Mouse (Mus musculus) c-Kit-positive CD71-positive TER-119-positive erythroid progenitor cells, embryonic 14.5 days (primary cell): Measurements from ENCODE around the gene Zfp385c.
"Not testable (repeated sequence)": the region's sequence is repeated elsewhere in the genome, so short reads cannot be mapped to it uniquely, and the experiment has no call there.

Experiments
- DNase-seq: peaks from one replicate; pipeline ENCODE4 v3.0.0-alpha.2; 2013; ENCODE audit warnings: low spot score

Gene Zfp385c

GRCm38 (mm10) chr11:100625754-100626700, 66.2 kb downstream of the Zfp385c start:
- DNase-seq = no peak

GRCm38 (mm10) chr11:100623867-100624266, 68.4 kb downstream of the Zfp385c start:
- DNase-seq = peak; percentile 39

DNA sequence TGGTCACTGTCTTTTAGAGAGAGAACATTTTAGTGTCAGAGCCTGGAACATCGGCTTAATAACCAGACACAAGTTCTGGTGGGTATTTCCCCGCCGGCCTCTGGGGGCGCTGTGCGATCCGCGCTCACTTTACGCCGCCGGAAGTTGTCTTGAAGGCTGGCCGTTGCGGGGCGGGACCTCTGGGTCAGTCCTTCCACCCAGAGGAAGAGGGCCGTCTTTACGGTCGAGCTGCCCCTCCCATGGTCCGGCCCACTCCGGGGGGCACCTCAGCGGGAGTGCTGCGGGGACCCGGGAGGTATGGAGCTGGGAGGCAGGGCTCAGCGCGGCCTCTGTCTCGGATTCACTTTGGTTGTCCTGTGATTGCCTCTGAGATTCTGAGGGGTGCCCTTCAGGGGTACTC, 69.5 kb downstream of the Zfp385c start:
- peak; percentile 90 for DNase-seq

DNA sequence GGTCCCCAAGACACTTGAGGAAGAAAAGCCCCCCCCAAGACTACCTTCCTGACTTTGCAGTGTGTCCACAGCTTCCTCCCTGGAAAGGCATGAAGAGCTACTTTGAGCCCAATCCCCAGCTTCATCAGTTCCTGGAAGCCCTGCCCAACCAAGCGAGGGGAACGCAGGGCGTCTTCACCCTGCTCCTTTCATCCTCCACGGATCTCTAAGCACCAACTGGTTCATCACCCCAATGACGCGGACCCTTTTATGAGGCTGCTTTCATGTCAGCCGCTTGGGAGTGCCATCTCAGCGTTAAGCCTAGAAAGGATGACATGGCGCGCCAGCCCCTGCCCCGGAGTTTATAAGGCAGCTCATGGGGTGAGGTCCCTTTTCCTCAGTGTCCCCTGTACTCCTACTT, 72.3 kb downstream of the Zfp385c start, which contains the start of gene Dnajc7:
Dnajc7 (minus strand) TSS at position 187 of the 400 bp plus-strand sequence.
- DNase-seq = no peak

DNA sequence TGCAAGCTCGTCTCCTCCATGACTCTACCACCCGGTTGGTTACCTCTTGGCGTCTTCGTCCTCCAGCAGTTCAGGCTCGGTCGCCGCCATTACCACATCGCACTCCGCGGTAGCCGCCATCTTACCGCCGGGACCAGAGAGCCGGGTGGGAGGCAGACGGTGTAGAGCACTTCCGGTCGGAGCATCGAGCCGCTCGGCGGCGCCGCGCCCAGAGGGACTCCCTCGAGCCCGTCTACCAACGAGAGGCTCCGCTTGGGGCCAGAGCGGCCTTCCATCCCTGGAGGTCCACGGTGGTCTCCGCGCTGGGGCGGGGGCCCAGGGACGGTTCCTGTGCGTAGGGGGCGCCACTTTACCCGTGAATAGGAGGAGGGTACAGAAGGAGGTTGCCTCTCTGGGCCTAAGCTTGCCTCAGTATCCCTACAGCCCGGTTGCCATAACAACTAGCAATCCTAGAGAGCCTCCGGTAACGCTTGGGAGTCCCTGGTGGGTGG, 72.7 kb downstream of the Zfp385c start:
- peak; percentile 87 for DNase-seq

- DNase-seq = peak; percentile 56
These were observed 73.3 kb downstream of the Zfp385c start, which contains the start of gene Nkiras2 for GRCm38 (mm10) chr11:100618761-100619484. TSS of gene Nkiras2 (plus strand) at chr11:100619244.

DNA sequence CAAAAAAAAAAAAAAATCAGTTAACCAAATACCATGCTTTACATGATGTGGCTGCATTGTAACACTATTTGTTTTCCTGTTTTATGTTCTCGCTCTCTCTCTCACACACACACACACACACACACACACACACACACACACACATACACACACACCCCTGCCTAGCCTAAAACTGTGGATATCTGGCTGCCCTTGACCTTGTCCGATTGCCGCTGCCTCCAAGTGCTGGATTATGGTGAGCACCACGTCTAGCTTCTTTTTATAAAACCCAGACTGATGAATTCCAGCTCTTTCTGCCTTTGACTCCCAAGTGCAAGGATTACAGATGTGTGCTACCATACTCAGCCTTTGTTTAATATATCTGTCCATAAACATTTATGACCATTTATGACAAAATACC, 74.8 kb downstream of the Zfp385c start:
- DNase-seq = no peak

GRCm38 (mm10) chr11:100616836-100617235, 75.4 kb downstream of the Zfp385c start:
- DNase-seq = not testable (repeated sequence)

DNA sequence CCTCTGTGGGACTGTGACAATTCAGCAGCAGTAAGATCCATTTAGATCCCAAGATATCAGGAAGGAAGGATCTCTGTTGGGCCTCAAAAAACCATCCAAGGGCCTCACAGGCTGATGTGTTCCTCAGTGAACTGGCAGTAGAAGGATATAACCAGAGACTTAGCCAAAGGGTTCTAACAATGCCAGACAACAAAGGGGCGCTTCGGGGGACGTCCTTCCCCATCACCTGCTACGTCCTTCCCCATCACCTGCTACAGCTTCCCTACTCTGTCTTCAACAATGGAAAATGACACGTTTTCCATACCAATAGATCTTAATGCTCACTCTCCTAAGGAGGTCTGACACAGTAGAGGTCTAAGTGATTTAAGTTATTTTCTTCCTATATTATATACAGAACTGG, 75.9 kb downstream of the Zfp385c start:
- no peak for DNase-seq

DNA sequence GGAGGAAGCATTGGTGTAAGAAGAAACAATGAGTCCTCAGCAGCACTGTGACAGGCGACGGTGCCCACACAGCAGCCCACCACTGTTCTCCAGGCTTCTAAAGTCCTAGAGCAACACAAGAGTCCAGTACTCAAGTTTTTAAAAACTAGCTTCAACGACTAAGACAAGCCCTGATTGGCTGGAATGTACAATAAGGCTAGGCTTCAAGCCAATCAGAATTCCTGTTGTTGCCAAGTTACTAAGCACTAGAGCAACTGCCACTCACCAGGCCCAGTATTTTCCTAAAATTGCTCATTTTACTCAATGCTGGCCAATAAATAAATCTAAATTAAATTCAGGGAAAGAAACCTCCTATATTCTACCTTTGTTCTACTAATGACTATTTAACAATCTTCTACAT, 79.0 kb downstream of the Zfp385c start:
- no peak for DNase-seq

GRCm38 (mm10) chr11:100611627-100612026, 80.6 kb downstream of the Zfp385c start:
- no peak for DNase-seq

GRCm38 (mm10) chr11:100609997-100610680, 82.1 kb downstream of the Zfp385c start:
- DNase-seq = no peak

DNA sequence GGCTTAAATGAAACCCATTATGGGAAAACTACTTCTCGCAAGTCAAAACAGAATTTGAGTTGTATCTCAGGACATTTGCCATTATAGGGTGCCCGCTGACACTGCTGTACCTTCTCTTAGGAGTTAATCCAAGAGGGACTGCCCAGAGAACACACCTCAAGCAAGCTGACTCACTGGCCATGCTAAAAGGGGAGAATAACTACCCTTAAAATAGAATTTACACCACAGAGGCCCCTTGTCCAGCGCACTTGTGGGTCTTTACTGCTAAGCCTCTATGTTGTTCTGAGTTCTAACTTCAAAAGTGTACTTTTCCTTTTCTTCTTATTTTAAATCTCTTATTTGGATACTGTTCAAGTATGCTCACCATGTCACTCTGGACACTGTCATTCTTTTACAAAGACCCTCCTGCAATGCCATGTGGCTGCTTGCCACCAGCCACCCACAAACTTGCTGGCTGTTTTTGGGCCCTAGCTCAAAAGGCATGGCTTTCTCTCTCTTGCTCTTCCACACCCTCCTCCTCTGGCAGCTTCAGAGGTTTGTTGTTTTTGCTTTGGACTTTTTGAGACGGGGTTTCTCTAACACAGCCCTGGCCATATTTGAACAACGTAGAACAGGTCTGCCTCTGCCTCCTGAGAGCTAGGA, 82.8 kb downstream of the Zfp385c start:
- DNase-seq = no peak

DNA sequence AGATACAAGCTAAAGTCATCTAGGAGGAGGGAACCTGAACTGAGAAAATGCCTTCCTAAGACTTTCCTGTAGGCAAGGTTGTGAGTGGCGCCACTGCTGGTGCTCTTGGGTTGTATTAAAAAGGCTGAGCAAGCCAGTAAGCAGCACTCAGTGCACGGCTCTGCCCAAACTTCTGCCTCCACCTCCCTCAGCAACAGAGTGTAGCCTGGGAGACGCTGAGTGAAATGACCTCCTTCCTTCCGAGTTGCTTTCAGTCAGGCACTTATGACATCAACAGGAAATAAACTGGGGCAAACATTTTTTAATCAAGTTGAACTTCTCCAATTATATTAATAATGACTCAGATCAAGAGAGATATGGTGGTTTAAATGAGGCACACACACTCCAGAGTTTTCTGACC, 83.5 kb downstream of the Zfp385c start:
- DNase-seq = no peak

DNA sequence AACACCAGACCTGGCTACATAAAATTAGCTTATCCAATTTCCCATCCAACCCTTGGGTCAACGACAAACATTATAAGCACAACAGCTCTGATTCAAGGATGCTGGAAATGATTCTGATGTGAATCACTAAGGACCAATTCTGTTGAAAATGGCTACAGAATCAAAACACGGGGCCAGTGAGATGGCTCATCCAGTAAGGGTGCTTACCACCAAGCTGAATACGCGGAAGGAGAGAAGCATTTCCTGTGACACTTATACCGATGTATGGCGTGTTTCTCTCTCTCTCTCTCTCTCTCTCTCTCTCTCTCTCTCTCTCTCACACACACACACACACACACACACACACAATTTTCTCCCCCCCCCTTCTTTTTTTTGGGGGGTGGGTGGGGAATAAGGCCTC, 85.1 kb downstream of the Zfp385c start:
- no peak for DNase-seq

DNA sequence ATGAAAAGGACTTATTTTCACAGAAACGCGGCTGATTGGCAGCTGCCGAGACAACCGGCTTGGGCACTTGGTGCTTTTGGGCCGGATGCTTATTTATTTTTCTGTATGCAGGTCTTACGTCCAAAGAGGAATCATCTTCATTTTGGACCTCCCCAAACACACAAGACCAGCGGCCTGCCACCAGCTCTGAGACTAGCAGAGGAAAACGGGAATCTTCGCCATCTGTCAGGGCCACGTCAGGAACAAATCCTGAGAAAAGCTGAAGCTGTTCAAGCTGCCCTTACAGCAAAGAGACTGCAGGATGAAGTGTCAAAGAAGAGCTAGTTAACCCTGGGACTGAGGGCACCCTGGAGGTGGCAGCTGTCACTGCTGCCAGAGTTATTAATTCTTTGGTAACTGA, 86.8 kb downstream of the Zfp385c start:
- DNase-seq = no peak

DNA sequence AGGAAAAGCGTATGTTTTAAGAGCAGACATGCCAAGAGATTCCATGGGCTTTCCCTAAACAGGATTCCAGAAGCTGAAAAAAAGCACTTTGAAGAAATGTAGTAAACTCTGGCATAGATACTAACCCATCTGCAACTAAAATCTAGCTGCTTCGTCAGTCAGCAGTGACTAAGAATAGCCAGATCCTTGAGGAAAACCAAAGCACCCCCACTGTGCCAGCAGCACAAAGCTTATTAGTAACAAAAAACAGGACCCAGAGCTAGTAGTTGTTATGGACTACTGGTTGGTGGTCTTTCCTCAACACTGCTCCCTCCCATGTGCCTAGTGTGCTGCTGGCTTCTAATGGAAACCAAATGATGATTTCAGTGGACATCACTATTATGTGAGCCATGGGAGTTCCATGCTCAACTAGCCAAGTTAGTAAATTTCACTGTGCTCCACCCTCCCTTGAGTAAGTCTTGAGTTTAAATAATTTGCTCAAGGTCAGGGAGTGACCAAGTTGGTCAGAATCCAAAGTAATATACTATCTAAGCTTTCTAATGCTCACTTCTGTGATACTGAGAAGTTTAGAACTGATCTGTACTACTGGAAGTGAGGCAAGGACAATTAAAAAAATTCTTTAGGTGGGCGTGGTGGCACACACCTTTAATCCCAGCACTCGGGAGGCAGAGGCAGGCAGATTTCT, 87.8 kb downstream of the Zfp385c start:
- DNase-seq = no peak

GRCm38 (mm10) chr11:100603813-100604212, 88.4 kb downstream of the Zfp385c start:
- no peak for DNase-seq

DNA sequence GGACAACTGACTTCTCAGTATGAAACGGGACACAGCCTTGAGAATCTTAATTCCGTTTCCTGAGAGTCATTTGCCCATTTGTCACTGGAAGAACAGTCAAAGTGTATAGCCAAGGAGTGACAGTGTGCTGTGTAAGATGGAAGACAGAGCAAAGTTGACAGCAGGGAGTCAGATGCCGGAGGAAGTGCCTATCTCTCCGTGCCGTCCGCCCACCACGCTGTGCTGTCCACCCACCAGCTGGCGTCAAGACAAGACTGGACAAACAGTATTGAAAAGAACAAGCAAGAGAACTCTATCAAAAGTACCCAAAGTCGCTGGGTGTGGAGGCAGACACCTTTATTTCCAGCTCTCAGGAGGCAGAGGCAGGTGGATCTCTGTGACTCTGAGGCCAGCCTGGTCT, 89.1 kb downstream of the Zfp385c start:
- no peak for DNase-seq

- no peak for DNase-seq
These were observed 90.9 kb downstream of the Zfp385c start for GRCm38 (mm10) chr11:100601372-100601771.

DNA sequence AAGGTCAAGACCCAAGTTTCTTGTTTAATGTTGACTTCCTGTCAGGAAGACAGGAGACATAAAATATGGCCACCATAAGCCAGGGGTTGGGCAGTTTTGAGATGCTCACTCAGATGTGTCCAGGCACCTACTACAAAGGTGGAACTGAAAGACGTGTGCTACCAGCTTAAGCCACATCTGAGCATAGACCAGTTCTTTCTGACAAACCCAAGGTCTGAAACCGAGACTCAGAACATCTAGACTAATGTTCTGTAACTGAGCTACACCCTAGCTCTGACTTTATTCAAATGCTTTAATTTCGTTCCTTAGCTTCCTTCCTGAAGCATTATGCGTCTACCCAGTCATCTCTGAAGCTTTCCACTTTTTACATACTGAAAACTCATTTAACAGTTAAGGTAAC, 94.2 kb downstream of the Zfp385c start:
- no peak for DNase-seq
